In the genomic region with DNA sequence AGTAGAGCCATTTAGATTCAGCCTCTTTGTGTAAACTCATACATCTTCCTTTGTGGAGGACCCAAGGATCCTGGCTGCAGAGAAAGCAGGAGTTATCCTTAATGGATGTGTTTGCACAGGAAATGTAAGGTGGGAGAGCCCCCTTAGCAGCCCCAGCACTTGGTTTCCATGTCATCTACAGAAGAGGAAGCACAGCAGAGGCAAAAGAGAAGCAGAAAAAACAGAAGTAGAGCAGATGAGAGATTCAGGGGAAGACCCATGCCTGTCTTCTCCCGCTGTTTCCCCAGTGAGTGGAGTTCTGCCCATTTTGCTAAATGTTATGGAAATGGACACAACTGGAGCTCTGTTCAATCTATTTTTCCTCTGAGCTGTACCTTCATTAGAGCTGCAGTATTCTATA, we compare ENCODE assay signal across 19 mouse cellular contexts.
"Had no signal": no experiment of that assay in that cellular context is flagged by ENCODE, and none has a peak within 500 bp of the region (broad histone marks: within the 10 kb centered on the region; RNA-seq: fewer than 3 reads in every experiment).

No protein-coding gene starts in this region.

- ATAC-seq: intestine, postnatal 0 days; lung, postnatal 0 days had no signal

- H3K27ac ChIP-seq: kidney, postnatal 0 days; layer of hippocampus, adult 2 months; left cerebral cortex, adult 2 months; liver, embryonic 13.5 days; macrophage; neural tube, embryonic 12.5 days; neural tube, embryonic 15.5 days; stomach, embryonic 15.5 days had no signal

- H3K4me1 ChIP-seq: liver, embryonic 13.5 days; neural tube, embryonic 12.5 days; neural tube, embryonic 15.5 days; stomach, embryonic 15.5 days had no signal

- H3K4me3 ChIP-seq: layer of hippocampus, adult 2 months; left cerebral cortex, adult 2 months; liver, embryonic 13.5 days; neural tube, embryonic 12.5 days; neural tube, embryonic 15.5 days; stomach, embryonic 15.5 days had no signal

- H3K9ac ChIP-seq: liver, embryonic 13.5 days; lung, embryonic 14.5 days; neural tube, embryonic 12.5 days; neural tube, embryonic 15.5 days; stomach, embryonic 15.5 days had no signal

- H3K4me2 ChIP-seq: liver, embryonic 13.5 days; lung, embryonic 14.5 days; midbrain, embryonic 11.5 days; neural tube, embryonic 12.5 days; neural tube, embryonic 15.5 days; stomach, embryonic 15.5 days had no signal

- DNase-seq: kidney, adult 2 months; kidney, postnatal 25 days; layer of hippocampus, postnatal 36 days; liver, embryonic 13.5 days; lung, embryonic 14.5 days; midbrain, embryonic 14.5 days; right cerebral cortex, adult 18-20 months; right cerebral cortex, postnatal 25 days; thymus, postnatal 36 days had no signal

- H3K36me3 ChIP-seq: liver, embryonic 13.5 days; neural tube, embryonic 12.5 days; neural tube, embryonic 15.5 days; stomach, embryonic 15.5 days had no signal

- H3K9me3 ChIP-seq: liver, embryonic 13.5 days; neural tube, embryonic 12.5 days; neural tube, embryonic 15.5 days; stomach, embryonic 15.5 days had no signal

- H3K27me3 ChIP-seq: liver, embryonic 13.5 days; neural tube, embryonic 12.5 days; neural tube, embryonic 15.5 days; stomach, embryonic 15.5 days had no signal
